Mouse (Mus musculus) left cerebral cortex, postnatal 10 days (tissue): Measurements from ENCODE around the gene Slc45a2. TPM values are rescaled to one million over a fixed set of nuclear protein-coding genes. Genes with fewer than 3 reads are reported as not detected.
A peak's percentile ranks its signal among the peaks of the same experiment; 100 is the strongest.

Experiments
- DNase-seq, 2 experiments: peaks; one replicate each; pipeline ENCODE4 v3.0.0; 2021 to 2022; ENCODE audit warnings: low spot score in 2 of 2, mixed read lengths in 1 of 2; ENCODE audit errors: extremely low spot score in 1 of 2
- intact Hi-C: fragments of 180-260 bp; cut with DNase I; formaldehyde crosslinking; loops from one replicate; pipeline ENCODE4 v1.15.1; 2025
- total RNA-seq, 2 experiments: library from RNA; stranded (reverse); gene quantifications; 2 replicates each; pipeline ENCODE4 v1.2.3; 2021

Slc45a2 gene
- total RNA-seq, 2 experiments from 2014 or later = not detected

GRCm38 (mm10) chr15:11053678-11054439 lies 53.3 kb downstream of the Slc45a2 start:
- DNase-seq = no peak
- intact Hi-C loops = no loop called here

GRCm38 (mm10) chr15:11054440-11055080 lies 54.0 kb downstream of the Slc45a2 start:
- no peak for DNase-seq
- intact Hi-C loops = no loop called here

- intact Hi-C loops = no loop called here
- DNase-seq = no peak
Observed at GRCm38 (mm10) chr15:11062903-11063302, 62.4 kb downstream of the Slc45a2 start.

- no peak for DNase-seq
- intact Hi-C loops = no loop called here
Observed at GRCm38 (mm10) chr15:11064160-11064557, 63.6 kb downstream of the Slc45a2 start.

- intact Hi-C loops = no loop called here
Observed at GRCm38 (mm10) chr15:11064558-11065411, 64.3 kb downstream of the Slc45a2 start, which contains the start of gene Adamts12. TSS of gene Adamts12 (plus strand) at chr15:11064790.

GRCm38 (mm10) chr15:11065528-11066171 lies 65.1 kb downstream of the Slc45a2 start:
- intact Hi-C loops = no loop called here

More at GRCm38 (mm10) chr15:11064558-11065411, 64.3 kb downstream of the Slc45a2 start, which contains the start of gene Adamts12:
- peak in 1 of 2 experiments; percentile 71 for DNase-seq

GRCm38 (mm10) chr15:11066299-11066698 lies 65.8 kb downstream of the Slc45a2 start:
- intact Hi-C loops = no loop called here

More at GRCm38 (mm10) chr15:11065528-11066171, 65.1 kb downstream of the Slc45a2 start:
- DNase-seq = no peak

GRCm38 (mm10) chr15:11067891-11068290 lies 67.4 kb downstream of the Slc45a2 start:
- no peak for DNase-seq
- intact Hi-C loops = no loop called here

More at GRCm38 (mm10) chr15:11066299-11066698, 65.8 kb downstream of the Slc45a2 start:
- no peak for DNase-seq

GRCm38 (mm10) chr15:11075726-11076361 lies 75.3 kb downstream of the Slc45a2 start:
- no peak for DNase-seq
- intact Hi-C loops = no loop called here

Other genes starting within 250 kb of the Slc45a2 start
- gene C1qtnf3, start 48.4 kb upstream of the Slc45a2 start, total RNA-seq = under 1 TPM in 1 of 2 experiments, not detected in 1; 0.15 TPM
- 10 to 100 TPM in 1 of 2 experiments, 1 to 10 TPM in 1; 6.4 to 10.8 TPM for gene Amacr, start 19.0 kb upstream of the Slc45a2 start, total RNA-seq
- 1 to 10 TPM; 2.8 to 4.1 TPM for gene Rxfp3, start 37.3 kb downstream of the Slc45a2 start, total RNA-seq
- 1 to 10 TPM; 2.6 to 2.7 TPM for gene Adamts12, start 64.1 kb downstream of the Slc45a2 start, total RNA-seq